Mouse (Mus musculus) MEL (cell line): ENCODE measurements around the gene Lpcat3. TPM values are rescaled to one million over a fixed set of nuclear protein-coding genes. Genes with fewer than 3 reads are reported as not detected.

Source experiments
- DNase-seq: peaks from one replicate; pipeline ENCODE4 v3.0.0; 2011; ENCODE audit warnings: low read depth, low spot score
- H3K27ac ChIP-seq: 2 replicates; pipeline ENCODE4 v1.5.1; 2012; ENCODE audit warnings: low read depth, mild to moderate bottlenecking, control low read depth, low read length, moderate library complexity; ENCODE audit not compliant: control insufficient read depth
- H3K27me3 ChIP-seq, 2 experiments: fragments of 150-350 bp in 1 of 2; sonication (generic) in 1 of 2; 2 replicates each; pipeline ENCODE4 v1.6.1; 2012; ENCODE audit warnings: low read length in 2 of 2, mild to moderate bottlenecking in 2 of 2, improper control_type of control experiment in 1 of 2, moderate library complexity in 1 of 2; ENCODE audit not compliant: insufficient read depth in 2 of 2, control insufficient read depth in 1 of 2
- H3K36me3 ChIP-seq, 2 experiments: 2 replicates each; pipeline ENCODE4 v1.6.1; 2012 to 2014; ENCODE audit warnings: low read length in 2 of 2, improper control_type of control experiment in 1 of 2, inconsistent platforms in 1 of 2, mild to moderate bottlenecking in 1 of 2; ENCODE audit not compliant: insufficient read depth in 2 of 2, control insufficient read depth in 1 of 2
- H3K4me1 ChIP-seq, 2 experiments: fragments of 150-350 bp in 1 of 2; sonication (generic) in 1 of 2; 2 replicates each; pipeline ENCODE4 v1.6.1; 2012; ENCODE audit warnings: low read length in 2 of 2, improper control_type of control experiment in 1 of 2, mild to moderate bottlenecking in 1 of 2; ENCODE audit not compliant: insufficient read depth in 2 of 2, control insufficient read depth in 1 of 2
- H3K4me3 ChIP-seq, 2 experiments: fragments of 150-350 bp in 1 of 2; sonication (generic) in 1 of 2; 2 replicates each; pipeline ENCODE4 v1.5.1; 2012; ENCODE audit warnings: low read depth in 2 of 2, low read length in 2 of 2, mild to moderate bottlenecking in 2 of 2, moderate library complexity in 2 of 2, control low read depth in 1 of 2, improper control_type of control experiment in 1 of 2; ENCODE audit not compliant: control insufficient read depth in 1 of 2, insufficient read depth in 1 of 2
- H3K79me2 ChIP-seq: 2 replicates; pipeline ENCODE4 v1.6.1; 2012; ENCODE audit warnings: mild to moderate bottlenecking, low read length, moderate library complexity; ENCODE audit not compliant: control insufficient read depth, poor library complexity, insufficient read depth
- H3K9ac ChIP-seq: 2 replicates; pipeline ENCODE4 v1.6.1; 2012; ENCODE audit warnings: low read depth, mild to moderate bottlenecking, control low read depth, low read length, moderate library complexity; ENCODE audit not compliant: control insufficient read depth, poor library complexity, severe bottlenecking
- H3K9me3 ChIP-seq: fragments of 150-350 bp; sonication (generic); replicated peaks from 2 replicates; pipeline ENCODE4 v1.6.1; 2012; ENCODE audit warnings: mild to moderate bottlenecking, low read length, improper control_type of control experiment, moderate library complexity; ENCODE audit not compliant: insufficient read depth
- BHLHE40 ChIP-seq: IDR thresholded peaks from 2 replicates; pipeline ENCODE4 v1.6.1; 2012; ENCODE audit warnings: low read depth, mild to moderate bottlenecking, inconsistent platforms, low read length, improper control_type of control experiment, borderline replicate concordance
- CHD1 ChIP-seq: IDR thresholded peaks from 2 replicates; pipeline ENCODE4 v1.6.1; 2012; ENCODE audit warnings: low read depth, mild to moderate bottlenecking, inconsistent platforms, low read length, improper control_type of control experiment
- CHD2 ChIP-seq: IDR thresholded peaks from 2 replicates; pipeline ENCODE4 v1.6.1; 2011; ENCODE audit warnings: low read length, improper control_type of control experiment
- ELF1 ChIP-seq: IDR thresholded peaks from 2 replicates; pipeline ENCODE4 v1.6.1; 2014; ENCODE audit warnings: low read depth, mild to moderate bottlenecking, inconsistent platforms, low read length, improper control_type of control experiment, moderate library complexity
- GABPA ChIP-seq: IDR thresholded peaks from 2 replicates; pipeline ENCODE4 v1.6.1; 2012; ENCODE audit warnings: low read depth, mild to moderate bottlenecking, inconsistent platforms, low read length, improper control_type of control experiment, moderate library complexity
- GATA1 ChIP-seq: IDR thresholded peaks from 2 replicates; pipeline ENCODE4 v1.6.1; 2011; ENCODE audit warnings: low read depth, low read length, improper control_type of control experiment
- JUND ChIP-seq: IDR thresholded peaks from 2 replicates; pipeline ENCODE4 v1.6.1; 2011; ENCODE audit warnings: low read depth, mild to moderate bottlenecking, improper control_type of control experiment, low read length
- KAT2A ChIP-seq: conservative IDR thresholded peaks from 2 replicates; pipeline ENCODE4 v1.6.1; 2012; ENCODE audit warnings: low read depth, low read length, improper control_type of control experiment, inconsistent platforms
- MEF2A ChIP-seq: IDR thresholded peaks from 2 replicates; pipeline ENCODE4 v1.6.1; 2014; ENCODE audit warnings: low read depth, mild to moderate bottlenecking, inconsistent platforms, low read length, improper control_type of control experiment; ENCODE audit not compliant: poor library complexity, insufficient replicate concordance, severe bottlenecking; ENCODE audit errors: extremely low read depth
- MXI1 ChIP-seq: IDR thresholded peaks from 2 replicates; pipeline ENCODE4 v1.6.1; 2011; ENCODE audit warnings: mild to moderate bottlenecking, low read depth, low read length, improper control_type of control experiment
- MYB ChIP-seq: IDR thresholded peaks from 2 replicates; pipeline ENCODE4 v1.6.1; 2011; ENCODE audit warnings: mild to moderate bottlenecking, low read depth, low read length, improper control_type of control experiment
- NELFE ChIP-seq: IDR thresholded peaks from 2 replicates; pipeline ENCODE4 v1.6.1; 2011; ENCODE audit warnings: low read depth, low read length, improper control_type of control experiment
- POLR2A ChIP-seq, 2 experiments: IDR thresholded peaks; 2 replicates each; pipeline ENCODE4 v1.6.1; 2011 to 2012; ENCODE audit warnings: low read length in 2 of 2, mild to moderate bottlenecking in 2 of 2, control low read depth in 1 of 2, improper control_type of control experiment in 1 of 2, low read depth in 1 of 2, moderate library complexity in 1 of 2; ENCODE audit not compliant: control insufficient read depth in 1 of 2, insufficient read depth in 1 of 2, poor library complexity in 1 of 2
- POLR2AphosphoS2 ChIP-seq: IDR thresholded peaks from 2 replicates; pipeline ENCODE4 v1.6.1; 2011; ENCODE audit warnings: low read length, improper control_type of control experiment
- SMC3 ChIP-seq: IDR thresholded peaks from 2 replicates; pipeline ENCODE4 v1.6.1; 2011; ENCODE audit warnings: low read depth, low read length, improper control_type of control experiment
- USF1 ChIP-seq: IDR thresholded peaks from 2 replicates; pipeline ENCODE4 v1.6.1; 2014; ENCODE audit warnings: low read depth, mild to moderate bottlenecking, inconsistent platforms, low read length, improper control_type of control experiment, moderate library complexity
- USF2 ChIP-seq, 2 experiments: IDR thresholded peaks; 2 replicates each; pipeline ENCODE4 v1.6.1; 2011 to 2012; ENCODE audit warnings: improper control_type of control experiment in 2 of 2, low read length in 2 of 2, borderline replicate concordance in 1 of 2, inconsistent platforms in 1 of 2, low read depth in 1 of 2, mild to moderate bottlenecking in 1 of 2; ENCODE audit not compliant: insufficient read depth in 1 of 2
- ZC3H11A ChIP-seq: IDR thresholded peaks from 2 replicates; pipeline ENCODE4 v1.6.1; 2012; ENCODE audit warnings: low read depth, mild to moderate bottlenecking, inconsistent platforms, low read length, improper control_type of control experiment
- ZMIZ1 ChIP-seq: IDR thresholded peaks from 2 replicates; pipeline ENCODE4 v1.6.1; 2012; ENCODE audit warnings: low read depth, mild to moderate bottlenecking, inconsistent platforms, low read length, improper control_type of control experiment, moderate library complexity
- polyA plus RNA-seq, 2 experiments: library from polyadenylated mRNA; stranded (reverse) in 1 of 2; unstranded in 1 of 2; fragments of >175 nt in 1 of 2; fragments of >200 nt in 1 of 2; gene quantifications; 2 replicates each; pipeline versions ENCODE4 v1.2.1 to v1.2.4; 2012; ENCODE audit warnings: low replicate concordance in 2 of 2, low read depth in 1 of 2; ENCODE audit not compliant: insufficient read length in 2 of 2, insufficient read depth in 1 of 2, missing spikeins in 1 of 2
- total RNA-seq: library from RNA; depleted of rRNA; stranded (reverse); fragments of 300-350 nt; gene quantifications from 2 replicates; pipeline ENCODE4 v1.2.3, GENCODE M21; 2012

Lpcat3 gene
- total and polyA plus RNA-seq, 3 experiments: 135 to 337 TPM; not detected in 1

GRCm38 (mm10) chr6:124703789-124704188 is 41.0 kb downstream of the Lpcat3 start (continued):
- TF ChIP-seq ZC3H11A: no peak
- TF ChIP-seq POLR2A (IDR thresholded peaks at IDR 0.05; ENCODE audit: control insufficient read depth in 1 of 2, insufficient read depth in 1 of 2, low read depth in 1 of 2, low read length in 2 of 2, poor library complexity in 1 of 2): peak in 1 of 2 experiments; percentile 42; a peak in 2 of 4 replicates
- no peak for TF ChIP-seq KAT2A
- TF ChIP-seq ELF1: no peak
- no peak for TF ChIP-seq MXI1
- TF ChIP-seq MEF2A: no peak
- TF ChIP-seq GABPA: no peak
- no peak; the same call in 1 of the 2 replicates for TF ChIP-seq NELFE
- no peak for TF ChIP-seq BHLHE40
- TF ChIP-seq JUND: no peak
- TF ChIP-seq POLR2AphosphoS2: peak; percentile 14; the same call in 1 of the 2 replicates
- no peak for TF ChIP-seq CHD1
- TF ChIP-seq CHD2: no peak
- TF ChIP-seq SMC3: no peak
- TF ChIP-seq USF1: no peak

DNA sequence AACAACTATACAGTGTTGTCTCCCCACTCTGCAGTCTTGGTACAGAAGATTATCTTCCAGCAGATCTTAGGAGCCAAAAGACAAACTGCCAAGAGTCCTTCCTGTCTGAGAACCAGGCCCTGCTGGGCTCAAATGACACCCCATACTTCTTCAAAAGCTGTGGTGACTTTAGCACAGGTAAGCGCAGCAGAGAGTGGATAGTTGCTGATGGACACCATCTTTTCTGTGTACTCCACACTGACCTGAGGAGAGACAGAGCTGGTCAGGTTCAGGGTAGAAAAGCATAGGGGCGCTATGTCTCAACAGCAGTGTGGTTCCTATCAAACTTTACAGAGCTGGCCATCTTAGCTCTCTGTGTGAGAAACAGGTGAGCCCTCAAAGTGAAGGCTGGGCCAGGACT is 41.6 kb downstream of the Lpcat3 start:
- DNase-seq: no peak
- no peaks in the 10 kb centered on the region for H3K9me3 ChIP-seq
- no peak for TF ChIP-seq MEF2A
- TF ChIP-seq POLR2AphosphoS2: peak; percentile 85
- TF ChIP-seq USF2 (IDR thresholded peaks at IDR 0.05; ENCODE audit: borderline replicate concordance in 1 of 2, insufficient read depth in 1 of 2, low read depth in 1 of 2, low read length in 2 of 2): no peak
- TF ChIP-seq GATA1: peak; percentile 56; the same call in 1 of the 2 replicates
- TF ChIP-seq MYB: no peak
- TF ChIP-seq ELF1: 0 out of 2 replicates have a peak, but pooled peaks have one; percentile 27
- no peak for TF ChIP-seq KAT2A
- peak; percentile 19 for TF ChIP-seq SMC3
- peak; percentile 76; the same call in 1 of the 2 replicates for TF ChIP-seq ZMIZ1
- no peak overlapping the region for H3K4me3 ChIP-seq
- no peak overlapping the region for H3K27ac ChIP-seq
- H3K4me1 ChIP-seq: peaks cover 2 to 5% of the 10 kb centered on the region in 2 experiments; a peak in 3 of 4 replicates
- H3K9ac ChIP-seq: no peak overlapping the region
- H3K27me3 ChIP-seq: no peaks in the 10 kb centered on the region
- H3K36me3 ChIP-seq: peaks cover 12 to 24% of the 10 kb centered on the region in 2 experiments
- peaks cover 30% of the 10 kb centered on the region for H3K79me2 ChIP-seq
